Mouse (Mus musculus) embryonic fibroblast, embryonic 13.5 days (primary cell): ENCODE results near the gene Ogfod1.

Experiments used
- CTCF ChIP-seq: IDR thresholded peaks from 2 replicates; pipeline ENCODE4 v1.5.1; 2011; ENCODE audit warnings: mild to moderate bottlenecking, control low read depth, low read length, moderate library complexity, borderline replicate concordance; ENCODE audit not compliant: insufficient read depth
- POLR2A ChIP-seq: IDR thresholded peaks from 2 replicates; pipeline ENCODE4 v1.6.1; 2011; ENCODE audit warnings: low read depth, mild to moderate bottlenecking, control low read depth, low read length, moderate library complexity

GRCm38 (mm10) chr8:94036944-94037524 is at the start of gene Ogfod1, which contains the start of gene Nudt21:
- peak; percentile 66 for TF ChIP-seq POLR2A
- no peak for TF ChIP-seq CTCF
